Comparison of ENCODE assay signal across 11 mouse cellular contexts in genomic region chr17:88442661-88443060, GRCm38 (mm10). TPM values are rescaled to one million over a fixed set of nuclear protein-coding genes. Genes with fewer than 3 reads are reported as not detected.
DNase-seq lines count a peak whose midpoint lies in the region; ATAC-seq and TF ChIP-seq lines count a peak whose summit lies in the region.
"Had no signal": no experiment of that assay in that cellular context is flagged by ENCODE, and none has a peak within 500 bp of the region (broad histone marks: within the 10 kb centered on the region; RNA-seq: fewer than 3 reads in every experiment).

No protein-coding gene starts in this region.

- no peak overlapping the region for H3K27ac ChIP-seq in forebrain, embryonic 10.5 days
- no peak overlapping the region for H3K27ac ChIP-seq in forebrain, embryonic 11.5 days (ENCODE audit: low read depth, low read length)
- no peak overlapping the region for H3K27ac ChIP-seq in hindbrain, postnatal 0 days
- no peak overlapping the region for H3K27ac ChIP-seq in midbrain, embryonic 16.5 days (ENCODE audit: low read length)
- H3K27ac ChIP-seq: embryonic facial prominence, embryonic 12.5 days had no signal

- H3K9me3 ChIP-seq in forebrain, embryonic 10.5 days: no peaks in the 10 kb centered on the region
- no peaks in the 10 kb centered on the region for H3K9me3 ChIP-seq in forebrain, embryonic 11.5 days (ENCODE audit: control insufficient read depth, low read length)
- H3K9me3 ChIP-seq in hindbrain, postnatal 0 days (ENCODE audit: low read length): no peaks in the 10 kb centered on the region
- H3K9me3 ChIP-seq in midbrain, embryonic 16.5 days (replicated peaks; ENCODE audit: control insufficient read depth, low read length, poor library complexity, severe bottlenecking): no peaks in the 10 kb centered on the region
- H3K9me3 ChIP-seq: embryonic facial prominence, embryonic 12.5 days had no signal

- peaks cover 16% of the 10 kb centered on the region for H3K27me3 ChIP-seq in forebrain, embryonic 10.5 days (ENCODE audit: poor library complexity, severe bottlenecking)
- H3K27me3 ChIP-seq in forebrain, embryonic 11.5 days (ENCODE audit: control insufficient read depth, insufficient read depth, low read length): no peaks in the 10 kb centered on the region
- H3K27me3 ChIP-seq in hindbrain, postnatal 0 days (ENCODE audit: insufficient read depth, low read length): no peaks in the 10 kb centered on the region
- H3K27me3 ChIP-seq in midbrain, embryonic 16.5 days (ENCODE audit: control insufficient read depth, insufficient read depth, low read depth, low read length): no peaks in the 10 kb centered on the region; the same call in 1 of the 2 replicates
- H3K27me3 ChIP-seq: embryonic facial prominence, embryonic 12.5 days had no signal

- H3K36me3 ChIP-seq in forebrain, embryonic 10.5 days (replicated peaks): no peaks in the 10 kb centered on the region; the same call in 1 of the 2 replicates
- no peaks in the 10 kb centered on the region for H3K36me3 ChIP-seq in forebrain, embryonic 11.5 days (ENCODE audit: control insufficient read depth, insufficient read depth, low read length)
- H3K36me3 ChIP-seq in hindbrain, postnatal 0 days (ENCODE audit: insufficient read depth, low read length): no peaks in the 10 kb centered on the region
- no peaks in the 10 kb centered on the region for H3K36me3 ChIP-seq in midbrain, embryonic 16.5 days (ENCODE audit: control insufficient read depth, insufficient read depth, low read length)
- H3K36me3 ChIP-seq: embryonic facial prominence, embryonic 12.5 days had no signal

- ATAC-seq in forebrain, embryonic 11.5 days (replicated peaks; ENCODE audit: low FRiP score): no peak
- ATAC-seq in hindbrain, postnatal 0 days: no peak
- no peak for ATAC-seq in midbrain, embryonic 16.5 days

- no peak for DNase-seq in forebrain, embryonic 10.5 days (ENCODE audit: extremely low spot score, low spot score)
- no peak for DNase-seq in forebrain, embryonic 11.5 days (ENCODE audit: low spot score)
- no peak for DNase-seq in lung, adult 2 months
- DNase-seq in lung, postnatal 14 days: no peak
- no peak for DNase-seq in hindbrain, postnatal 0 days (ENCODE audit: low spot score)
- DNase-seq in right cerebral cortex, adult 2 months (ENCODE audit: low spot score in 2 of 2): no peak
- no peak for DNase-seq in left cerebral cortex, adult 11 months (ENCODE audit: low spot score)
- DNase-seq: kidney, adult 18-20 months; right cerebral cortex, postnatal 25 days had no signal

- H3K4me1 ChIP-seq in forebrain, embryonic 10.5 days: peaks cover 21% of the 10 kb centered on the region
- H3K4me1 ChIP-seq in forebrain, embryonic 11.5 days (replicated peaks; ENCODE audit: control insufficient read depth, insufficient read depth, low read length): no peaks in the 10 kb centered on the region
- peaks cover 2% of the 10 kb centered on the region for H3K4me1 ChIP-seq in lung, adult 2 months (ENCODE audit: control insufficient read depth, insufficient read depth, low read length)
- H3K4me1 ChIP-seq in hindbrain, postnatal 0 days (ENCODE audit: insufficient read depth, low read length): no peaks in the 10 kb centered on the region
- H3K4me1 ChIP-seq in midbrain, embryonic 16.5 days (ENCODE audit: control insufficient read depth, insufficient read depth, low read length): peaks cover 4% of the 10 kb centered on the region; the same call in 1 of the 2 replicates
- H3K4me1 ChIP-seq: embryonic facial prominence, embryonic 12.5 days had no signal

- no peak for TF ChIP-seq CTCF in lung, adult 2 months (IDR thresholded peaks at IDR 0.05; ENCODE audit: insufficient read depth, low read length)
- no peak for TF ChIP-seq CTCF in hindbrain, postnatal 0 days (IDR thresholded peaks at IDR 0.05; ENCODE audit: low read depth)

- no peak for TF ChIP-seq POLR2A in lung, adult 2 months (IDR thresholded peaks at IDR 0.05; ENCODE audit: borderline replicate concordance, extremely low read depth, low read depth, low read length)

- H3K9ac ChIP-seq in forebrain, embryonic 11.5 days (ENCODE audit: low read length): no peak overlapping the region
- no peak overlapping the region for H3K9ac ChIP-seq in hindbrain, postnatal 0 days (replicated peaks; ENCODE audit: low read length)
- H3K9ac ChIP-seq in midbrain, embryonic 16.5 days (ENCODE audit: low read depth, low read length): no peak overlapping the region

- 87% methylated on average over 6 of the region's 6 CpGs for WGBS in forebrain, embryonic 10.5 days
- 83% methylated on average over 6 of the region's 6 CpGs for WGBS in forebrain, embryonic 11.5 days
- WGBS in lung, adult 2 months: 29% methylated on average over 6 of the region's 6 CpGs
- 82% methylated on average over 6 of the region's 6 CpGs for WGBS in hindbrain, postnatal 0 days
- WGBS in midbrain, embryonic 16.5 days: 85% methylated on average over 6 of the region's 6 CpGs

- H3K4me2 ChIP-seq in forebrain, embryonic 11.5 days (ENCODE audit: low read depth, low read length, severe bottlenecking): no peak overlapping the region
- peak overlapping the region; percentile 83 for H3K4me2 ChIP-seq in hindbrain, postnatal 0 days (ENCODE audit: low read depth, low read length)
- 0 out of 2 replicates have a peak overlapping the region, but pooled peaks have one; percentile 6 for H3K4me2 ChIP-seq in midbrain, embryonic 16.5 days (ENCODE audit: low read length)

- peak overlapping the region; percentile 91 for H3K4me3 ChIP-seq in forebrain, embryonic 10.5 days
- H3K4me3 ChIP-seq in forebrain, embryonic 11.5 days (ENCODE audit: low read depth, low read length): no peak overlapping the region
- H3K4me3 ChIP-seq in lung, adult 2 months (replicated peaks; ENCODE audit: extremely low read depth, low read depth, low read length): peak overlapping the region; percentile 40
- peak overlapping the region; percentile 16 for H3K4me3 ChIP-seq in hindbrain, postnatal 0 days (ENCODE audit: low read length)
- H3K4me3 ChIP-seq in midbrain, embryonic 16.5 days (ENCODE audit: low read depth, low read length): no peak overlapping the region

RNA-seq across cellular contexts. Expression of gene Foxn2, which starts 2.1 kb away (rescaled TPM):
- 14.3 and 14.5 TPM in 2 replicates for polyA plus RNA-seq in forebrain, embryonic 10.5 days (2016; fragmentation: Nextera tagmentation; extraction: Ambion mirVana)
- polyA plus RNA-seq in forebrain, embryonic 11.5 days (2014; fragmentation: Nextera tagmentation; extraction: Ambion mirVana): 7.1 and 9.5 TPM in 2 replicates
- polyA plus RNA-seq in lung, adult 2 months (2012; rRNA removed): 7.0 and 7.5 TPM in 2 replicates
- 12.5 and 17.1 TPM in 2 replicates for total RNA-seq in hindbrain, postnatal 0 days (2014; rRNA removed)
- 8.0 and 9.1 TPM in 2 replicates for polyA plus RNA-seq in hindbrain, postnatal 0 days (2015; fragmentation: Nextera tagmentation; extraction: Ambion mirVana)
- polyA plus RNA-seq in midbrain, embryonic 16.5 days (2015; fragmentation: Nextera tagmentation; extraction: Ambion mirVana): 7.6 and 8.5 TPM in 2 replicates

Comparison
In these comparisons a context has a peak if more than half of its experiments do, and no peak if none do; other contexts are left out.
1. H3K4me3 ChIP-seq: peak in forebrain, embryonic 10.5 days (single experiment), lung, adult 2 months (single experiment) and hindbrain, postnatal 0 days (single experiment); none in forebrain, embryonic 11.5 days (single experiment) and midbrain, embryonic 16.5 days (single experiment).